Mouse (Mus musculus): ENCODE measurements around the gene Epgn. TPM values are rescaled to one million over a fixed set of nuclear protein-coding genes. Genes with fewer than 3 reads are reported as not detected.

The Epgn gene
- polyA plus RNA-seq, 1 experiment from 2014 or later: 0.19 TPM

- no peak overlapping the region for H3K4me2 ChIP-seq (replicated peaks)
- no peaks in the 10 kb centered on the region for H3K36me3 ChIP-seq
- no peak overlapping the region for H3K27ac ChIP-seq (replicated peaks)
- no peaks in the 10 kb centered on the region for H3K4me1 ChIP-seq
- no peak for ATAC-seq (replicated peaks)
- no peaks in the 10 kb centered on the region for H3K9me3 ChIP-seq
- 22% methylated on average over 2 of the region's 2 CpGs for WGBS
- no peak overlapping the region for H3K4me3 ChIP-seq
- H3K27me3 ChIP-seq: no peaks in the 10 kb centered on the region
- no peak overlapping the region for H3K9ac ChIP-seq (replicated peaks)
These were observed 11.3 kb downstream of the Epgn start for GRCm38 (mm10) chr5:91038547-91038946.

- Histone ChIP-seq H3K4me2 (replicated peaks) (no peak overlapping the region), H3K9me3 (no peaks in the 10 kb centered on the region), H3K4me1 (no peaks in the 10 kb centered on the region), H3K27me3 (no peaks in the 10 kb centered on the region), H3K36me3 (no peaks in the 10 kb centered on the region), H3K27ac (replicated peaks) (no peak overlapping the region), H3K4me3 (no peak overlapping the region), H3K9ac (replicated peaks) (no peak overlapping the region)
- 83% methylated on average over 2 of the region's 2 CpGs for WGBS
- no peak for ATAC-seq (replicated peaks)
These were observed 11.7 kb downstream of the Epgn start for GRCm38 (mm10) chr5:91038963-91039362.

- WGBS: 80% methylated on average over 6 of the region's 6 CpGs
- no peaks in the 10 kb centered on the region for H3K4me1 ChIP-seq
- ATAC-seq (replicated peaks): no peak
- no peaks in the 10 kb centered on the region for H3K27me3 ChIP-seq
- H3K9ac ChIP-seq (replicated peaks): no peak overlapping the region
- no peak overlapping the region for H3K27ac ChIP-seq (replicated peaks)
- no peak overlapping the region for H3K4me2 ChIP-seq (replicated peaks)
- H3K4me3 ChIP-seq: no peak overlapping the region
- H3K36me3 ChIP-seq: no peaks in the 10 kb centered on the region
- H3K9me3 ChIP-seq: no peaks in the 10 kb centered on the region
These were observed 20.7 kb downstream of the Epgn start for GRCm38 (mm10) chr5:91047987-91048386.

- no peaks in the 10 kb centered on the region for H3K27me3 ChIP-seq
- ATAC-seq (replicated peaks): no peak
- H3K9ac ChIP-seq (replicated peaks): no peak overlapping the region
- H3K27ac ChIP-seq (replicated peaks): no peak overlapping the region
- WGBS: 75% methylated on average over 8 of the region's 8 CpGs
- no peaks in the 10 kb centered on the region for H3K9me3 ChIP-seq
- H3K4me2 ChIP-seq (replicated peaks): no peak overlapping the region
- H3K4me1 ChIP-seq: no peaks in the 10 kb centered on the region
- no peaks in the 10 kb centered on the region for H3K36me3 ChIP-seq
- no peak overlapping the region for H3K4me3 ChIP-seq
These were observed 21.1 kb downstream of the Epgn start for GRCm38 (mm10) chr5:91048397-91048796.

- Histone ChIP-seq H3K27me3 (0 out of 2 replicates have a peak, but pooled peaks cover 3% of the 10 kb centered on the region), H3K4me3 (no peak overlapping the region), H3K4me1 (peaks cover 8% of the 10 kb centered on the region), H3K36me3 (no peaks in the 10 kb centered on the region), H3K4me2 (replicated peaks) (no peak overlapping the region), H3K9ac (replicated peaks) (no peak overlapping the region), H3K9me3 (no peaks in the 10 kb centered on the region), H3K27ac (replicated peaks) (no peak overlapping the region)
- 66% methylated on average over 4 of the region's 4 CpGs for WGBS
- ATAC-seq (replicated peaks): peak; percentile 60; the same call in 1 of the 2 replicates
These were observed 45.1 kb downstream of the Epgn start for GRCm38 (mm10) chr5:91072340-91072739.

GRCm38 (mm10) chr5:91073626-91074025, 46.4 kb downstream of the Epgn start:
- Histone ChIP-seq H3K4me3 (no peak overlapping the region), H3K27me3 (0 out of 2 replicates have a peak, but pooled peaks cover 3% of the 10 kb centered on the region), H3K4me1 (peaks cover 8% of the 10 kb centered on the region), H3K9ac (replicated peaks) (no peak overlapping the region), H3K4me2 (replicated peaks) (no peak overlapping the region), H3K36me3 (no peaks in the 10 kb centered on the region), H3K9me3 (no peaks in the 10 kb centered on the region), H3K27ac (replicated peaks) (no peak overlapping the region)
- 85% methylated on average over 8 of the region's 8 CpGs for WGBS
- no peak for ATAC-seq (replicated peaks)

- 46% methylated on average over 8 of the region's 8 CpGs for WGBS
- peaks cover 8% of the 10 kb centered on the region for H3K4me1 ChIP-seq
- H3K36me3 ChIP-seq: no peaks in the 10 kb centered on the region
- peak overlapping the region; percentile 33; the same call in 1 of the 2 replicates for H3K4me3 ChIP-seq
- H3K9ac ChIP-seq (replicated peaks): no peak overlapping the region
- H3K4me2 ChIP-seq (replicated peaks): peak overlapping the region; percentile 50
- 0 out of 2 replicates have a peak, but pooled peaks cover 3% of the 10 kb centered on the region for H3K27me3 ChIP-seq
- H3K9me3 ChIP-seq: no peaks in the 10 kb centered on the region
- no peak overlapping the region for H3K27ac ChIP-seq (replicated peaks)
- ATAC-seq (replicated peaks): 0 out of 2 replicates have a peak, but pooled peaks have one; percentile 6
These were observed 46.8 kb downstream of the Epgn start for GRCm38 (mm10) chr5:91074026-91074425.

- H3K27ac ChIP-seq (replicated peaks): no peak within 1 kb of the TSS
- peak within 1 kb of the TSS; percentile 33 for H3K4me3 ChIP-seq
- 0 out of 2 replicates have a peak, but pooled peaks cover 3% of the 10 kb centered on the region for H3K27me3 ChIP-seq
- H3K4me2 ChIP-seq (replicated peaks): peak within 1 kb of the TSS; percentile 50
- no peaks in the 10 kb centered on the region for H3K36me3 ChIP-seq
- no peak within 1 kb of the TSS; the same call in 1 of the 2 replicates for H3K9ac ChIP-seq (replicated peaks)
- ATAC-seq (replicated peaks): peak; percentile 60; the same call in 1 of the 2 replicates
- H3K4me1 ChIP-seq: peaks cover 8% of the 10 kb centered on the region
- WGBS: 2% methylated on average over 25 of the region's 25 CpGs
- no peaks in the 10 kb centered on the region for H3K9me3 ChIP-seq
These were observed 47.2 kb downstream of the Epgn start, which contains the start of gene Ereg for GRCm38 (mm10) chr5:91074450-91074950. Gene Ereg (plus strand): TSS chr5:91074622.

- no peak overlapping the region for H3K27ac ChIP-seq (replicated peaks)
- peaks cover 8% of the 10 kb centered on the region for H3K4me1 ChIP-seq
- peak overlapping the region; percentile 50 for H3K4me2 ChIP-seq (replicated peaks)
- 0 out of 2 replicates have a peak, but pooled peaks cover 3% of the 10 kb centered on the region for H3K27me3 ChIP-seq
- H3K9ac ChIP-seq (replicated peaks): no peak overlapping the region
- H3K9me3 ChIP-seq: no peaks in the 10 kb centered on the region
- no peak for ATAC-seq (replicated peaks)
- WGBS: 69% methylated on average over 1 of the region's 1 CpGs
- no peaks in the 10 kb centered on the region for H3K36me3 ChIP-seq
- no peak overlapping the region for H3K4me3 ChIP-seq
These were observed 47.8 kb downstream of the Epgn start for GRCm38 (mm10) chr5:91075021-91075420.

- no peak overlapping the region for H3K27ac ChIP-seq (replicated peaks)
- WGBS: 88% methylated on average over 5 of the region's 5 CpGs
These were observed 55.8 kb downstream of the Epgn start for GRCm38 (mm10) chr5:91083016-91083415.

More at GRCm38 (mm10) chr5:91083016-91083415, 55.8 kb downstream of the Epgn start:
- Histone ChIP-seq H3K27me3 (no peaks in the 10 kb centered on the region), H3K4me2 (replicated peaks) (no peak overlapping the region), H3K4me3 (no peak overlapping the region), H3K9ac (replicated peaks) (no peak overlapping the region), H3K36me3 (no peaks in the 10 kb centered on the region), H3K4me1 (no peaks in the 10 kb centered on the region), H3K9me3 (no peaks in the 10 kb centered on the region)
- ATAC-seq (replicated peaks): no peak

Data from forebrain, embryonic 15.5 days (tissue).